Mouse (Mus musculus) hindbrain, embryonic 14.5 days (tissue): ENCODE data around the gene Ubald1. TPM values are rescaled to one million over a fixed set of nuclear protein-coding genes. Genes with fewer than 3 reads are reported as not detected.

Experiments used
- ATAC-seq: fragments of 200-750 bp; cut with Nextera tagmentation; 2 replicates; pipeline ENCODE4 v1.8.0; 2017; ENCODE audit warnings: moderate number of reproducible peaks, mild to moderate bottlenecking, moderate TSS enrichment, moderate library complexity; ENCODE audit not compliant: low FRiP score
- DNase-seq: peaks from one replicate; pipeline ENCODE4 v3.0.0-alpha.2; 2015; ENCODE audit warnings: low spot score
- H3K27ac ChIP-seq: fragments of 300-500 bp; sonication (generic); 2 replicates; pipeline ENCODE4 v1.5.1; 2014; ENCODE audit warnings: mild to moderate bottlenecking, moderate library complexity
- H3K27me3 ChIP-seq: fragments of 300-500 bp; sonication (generic); 2 replicates; pipeline ENCODE4 v1.6.1; 2014; ENCODE audit warnings: mild to moderate bottlenecking, low read length, mixed read lengths; ENCODE audit not compliant: control insufficient read depth, insufficient read depth
- H3K36me3 ChIP-seq: fragments of 300-500 bp; sonication (generic); replicated peaks from 2 replicates; pipeline ENCODE4 v1.6.1; 2014; ENCODE audit not compliant: control insufficient read depth, insufficient read depth
- H3K4me1 ChIP-seq: fragments of 300-500 bp; sonication (generic); replicated peaks from 2 replicates; pipeline ENCODE4 v1.6.1; 2014; ENCODE audit warnings: antibody characterized with exemption, low read length, mixed read lengths; ENCODE audit not compliant: control insufficient read depth, insufficient read depth
- H3K4me2 ChIP-seq: fragments of 300-500 bp; sonication (generic); replicated peaks from 2 replicates; pipeline ENCODE4 v1.6.1; 2014; ENCODE audit warnings: mild to moderate bottlenecking, moderate library complexity
- H3K4me3 ChIP-seq: fragments of 300-500 bp; sonication (generic); replicated peaks from 2 replicates; pipeline ENCODE4 v1.5.1; 2014; ENCODE audit warnings: mild to moderate bottlenecking, low read length
- H3K9ac ChIP-seq: fragments of 300-500 bp; sonication (generic); 2 replicates; pipeline ENCODE4 v1.6.1; 2014
- H3K9me3 ChIP-seq: fragments of 300-500 bp; sonication (generic); 2 replicates; pipeline ENCODE4 v1.6.1; 2016; ENCODE audit warnings: low read length; ENCODE audit not compliant: control insufficient read depth
- WGBS: fragments of 180-500 bp; shearing (Covaris S2); extraction: QIAGEN DNeasy Blood & Tissue Kit; methylation state at CpG from one replicate; pipeline ENCODE4 v1.1.7; 2014; 5-methylcytosine and 5-hydroxymethylcytosine counted together
- polyA plus RNA-seq: library from polyadenylated mRNA; unstranded; fragments of >200 nt; fragmentation: Nextera tagmentation; extraction: Ambion mirVana; gene quantifications from 2 replicates; pipeline ENCODE4 v1.2.1, GENCODE M21; 2014

The Ubald1 gene
- polyA plus RNA-seq, 1 experiment from 2014 or later: 54.4 TPM

- Histone ChIP-seq H3K27ac (no peak overlapping the region), H3K4me3 (no peak overlapping the region), H3K27me3 (no peaks in the 10 kb centered on the region), H3K9ac (no peak overlapping the region), H3K4me2 (no peak overlapping the region), H3K4me1 (no peaks in the 10 kb centered on the region), H3K9me3 (no peaks in the 10 kb centered on the region), H3K36me3 (peaks cover 84% of the 10 kb centered on the region)
- WGBS: 77% methylated on average over 11 of the region's 11 CpGs
- no peak for ATAC-seq
- no peak for DNase-seq
These were observed 33.0 kb upstream of the Ubald1 start for GRCm38 (mm10) chr16:4912907-4913782.

DNA sequence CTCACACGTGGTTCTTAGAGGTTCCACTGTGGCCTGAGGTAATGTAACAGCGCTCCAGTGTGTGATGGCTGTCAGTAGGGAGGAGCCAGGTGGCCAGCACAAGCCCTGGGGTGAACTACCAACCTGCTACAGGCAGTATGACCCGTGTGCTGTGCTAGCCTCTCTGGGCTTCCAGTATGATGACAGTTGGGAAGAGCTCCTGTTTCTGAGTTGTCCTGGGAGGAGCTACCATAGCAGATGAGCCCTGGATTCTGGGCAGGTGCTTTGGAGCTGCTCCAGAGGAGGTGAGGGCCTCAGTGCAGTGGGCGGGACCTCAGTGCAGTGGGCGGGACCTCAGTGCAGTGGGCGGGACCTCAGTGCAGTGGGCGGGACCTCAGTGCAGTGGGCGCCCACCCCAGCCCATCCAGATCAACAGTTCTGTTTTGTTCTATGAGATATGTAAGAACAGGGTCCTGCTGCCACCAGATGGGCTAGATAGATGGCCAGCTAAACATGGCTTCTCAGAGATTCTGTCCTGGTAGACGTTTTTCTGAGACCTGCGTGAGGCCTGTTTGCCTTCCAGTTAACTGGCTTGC is 32.0 kb upstream of the Ubald1 start:
- H3K27ac ChIP-seq: no peak overlapping the region
- H3K4me1 ChIP-seq: no peaks in the 10 kb centered on the region
- H3K9ac ChIP-seq: no peak overlapping the region
- H3K36me3 ChIP-seq: peaks cover 78% of the 10 kb centered on the region
- H3K9me3 ChIP-seq: no peaks in the 10 kb centered on the region
- 80% methylated on average over 10 of the region's 10 CpGs for WGBS
- ATAC-seq (no peak), DNase-seq (no peak)
- no peak overlapping the region for H3K4me2 ChIP-seq
- no peak overlapping the region for H3K4me3 ChIP-seq
- H3K27me3 ChIP-seq: no peaks in the 10 kb centered on the region

DNA sequence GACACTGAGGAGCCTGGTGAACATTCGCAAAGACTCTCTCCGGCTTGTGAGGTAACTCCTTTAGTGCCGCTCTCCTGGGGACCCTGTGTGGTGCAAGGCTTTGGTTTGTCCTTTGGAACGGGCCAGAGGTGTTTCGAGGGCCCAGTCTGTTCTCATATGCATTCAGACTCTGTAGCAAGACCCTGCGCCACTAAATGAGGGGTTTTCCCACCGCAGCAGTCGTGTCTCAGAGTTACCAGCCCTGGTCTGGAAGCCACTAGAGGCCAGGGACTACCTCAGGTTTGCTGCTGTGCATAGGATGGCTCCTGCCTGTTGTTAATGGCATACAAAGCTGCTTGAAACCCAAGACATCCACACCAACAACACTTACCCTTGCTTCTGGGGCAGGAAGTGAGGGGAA is 30.6 kb upstream of the Ubald1 start:
- no peak overlapping the region for H3K27ac ChIP-seq
- H3K27me3 ChIP-seq: no peaks in the 10 kb centered on the region
- H3K4me1 ChIP-seq: no peaks in the 10 kb centered on the region
- no peak for DNase-seq
- no peak overlapping the region for H3K9ac ChIP-seq
- peaks cover 64% of the 10 kb centered on the region for H3K36me3 ChIP-seq
- H3K9me3 ChIP-seq: no peaks in the 10 kb centered on the region
- H3K4me2 ChIP-seq: no peak overlapping the region
- no peak overlapping the region for H3K4me3 ChIP-seq
- ATAC-seq: no peak
- WGBS: 97% methylated on average over 8 of the region's 8 CpGs

DNA sequence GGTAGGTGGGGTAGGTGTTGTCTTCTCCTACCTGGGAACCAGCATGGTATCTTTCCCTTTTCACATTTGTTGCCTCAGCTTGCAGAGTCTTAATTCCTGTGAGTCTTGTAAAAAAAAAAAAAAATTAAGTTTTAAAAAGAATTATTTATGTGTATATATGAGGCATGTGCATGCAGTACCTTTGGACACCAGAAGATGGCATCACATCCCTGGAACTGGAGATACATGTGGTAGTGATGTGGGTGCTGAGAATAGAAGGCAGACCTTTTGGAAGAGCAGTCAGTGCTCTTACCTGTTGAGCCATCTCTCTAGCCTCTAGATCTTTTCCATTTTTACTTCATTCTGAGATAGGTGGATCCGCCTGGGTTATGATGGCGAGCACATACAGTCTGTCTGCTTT is 29.6 kb upstream of the Ubald1 start:
- WGBS: 97% methylated on average over 2 of the region's 2 CpGs
- H3K27me3 ChIP-seq: no peaks in the 10 kb centered on the region
- DNase-seq (no peak), ATAC-seq (no peak)
- H3K36me3 ChIP-seq: peaks cover 56% of the 10 kb centered on the region
- H3K9ac ChIP-seq: no peak overlapping the region
- H3K4me3 ChIP-seq: no peak overlapping the region
- H3K27ac ChIP-seq: no peak overlapping the region
- H3K4me2 ChIP-seq: no peak overlapping the region
- no peaks in the 10 kb centered on the region for H3K4me1 ChIP-seq
- no peaks in the 10 kb centered on the region for H3K9me3 ChIP-seq

GRCm38 (mm10) chr16:4907972-4908371 is 27.9 kb upstream of the Ubald1 start:
- Histone ChIP-seq H3K36me3 (peaks cover 42% of the 10 kb centered on the region), H3K27me3 (no peaks in the 10 kb centered on the region), H3K4me1 (no peaks in the 10 kb centered on the region), H3K27ac (no peak overlapping the region), H3K4me2 (no peak overlapping the region), H3K9me3 (no peaks in the 10 kb centered on the region), H3K4me3 (no peak overlapping the region), H3K9ac (no peak overlapping the region)
- 38% methylated on average over 4 of the region's 5 CpGs for WGBS
- ATAC-seq: no peak
- DNase-seq: no peak

- Histone ChIP-seq H3K4me2 (no peak overlapping the region), H3K9me3 (no peaks in the 10 kb centered on the region), H3K27ac (no peak overlapping the region), H3K4me3 (no peak overlapping the region), H3K9ac (no peak overlapping the region), H3K27me3 (no peaks in the 10 kb centered on the region), H3K36me3 (peaks cover 36% of the 10 kb centered on the region), H3K4me1 (no peaks in the 10 kb centered on the region)
- 85% methylated on average over 2 of the region's 2 CpGs for WGBS
- no peak for ATAC-seq
- no peak for DNase-seq
These were observed 27.3 kb upstream of the Ubald1 start for GRCm38 (mm10) chr16:4907386-4907785.

- Histone ChIP-seq H3K9ac (no peak overlapping the region), H3K27ac (no peak overlapping the region), H3K36me3 (peaks cover 28% of the 10 kb centered on the region), H3K9me3 (no peaks in the 10 kb centered on the region), H3K27me3 (no peaks in the 10 kb centered on the region), H3K4me1 (peaks cover 3% of the 10 kb centered on the region; the same call in 1 of the 2 replicates), H3K4me3 (no peak overlapping the region), H3K4me2 (no peak overlapping the region)
- ATAC-seq (no peak), DNase-seq (no peak)
These were observed 26.4 kb upstream of the Ubald1 start for GRCm38 (mm10) chr16:4906559-4906958.

DNA sequence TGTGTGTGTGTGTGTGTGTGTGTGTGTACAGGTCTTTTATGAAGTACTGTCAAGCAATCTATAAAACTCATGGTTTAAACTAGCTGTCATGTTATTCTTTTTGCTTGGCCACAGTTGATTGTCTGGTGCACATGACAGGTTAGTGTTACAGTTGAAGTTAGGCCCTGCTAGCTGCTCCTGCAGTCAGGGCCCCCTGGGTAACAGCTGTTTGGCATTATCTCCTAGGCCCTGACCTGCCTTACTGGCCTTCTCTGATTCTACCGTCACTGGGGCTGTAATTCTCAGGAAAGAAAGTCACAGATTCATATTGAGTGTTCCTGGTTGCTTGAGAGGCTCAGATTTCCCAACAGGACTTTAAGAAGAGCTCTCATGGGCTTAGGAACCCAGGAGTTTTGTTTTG is 25.5 kb upstream of the Ubald1 start:
- ATAC-seq (no peak), DNase-seq (no peak)
- Histone ChIP-seq H3K9me3 (no peaks in the 10 kb centered on the region), H3K4me3 (no peak overlapping the region), H3K4me2 (no peak overlapping the region), H3K27ac (no peak overlapping the region), H3K4me1 (peaks cover 7% of the 10 kb centered on the region; the same call in 1 of the 2 replicates), H3K36me3 (peaks cover 20% of the 10 kb centered on the region), H3K27me3 (no peaks in the 10 kb centered on the region), H3K9ac (no peak overlapping the region)
- 60% methylated on average over 1 of the region's 1 CpGs for WGBS

GRCm38 (mm10) chr16:4904878-4905277 is 24.8 kb upstream of the Ubald1 start:
- H3K4me2 ChIP-seq: no peak overlapping the region
- no peak for DNase-seq
- H3K4me1 ChIP-seq: peaks cover 7% of the 10 kb centered on the region; the same call in 1 of the 2 replicates
- no peak for ATAC-seq
- no peak overlapping the region for H3K9ac ChIP-seq
- H3K27me3 ChIP-seq: no peaks in the 10 kb centered on the region
- H3K9me3 ChIP-seq: no peaks in the 10 kb centered on the region
- 91% methylated on average over 3 of the region's 3 CpGs for WGBS
- no peak overlapping the region for H3K4me3 ChIP-seq
- H3K27ac ChIP-seq: no peak overlapping the region
- H3K36me3 ChIP-seq: peaks cover 13% of the 10 kb centered on the region
